Mouse (Mus musculus) heart, postnatal 0 days (tissue): Measurements from ENCODE around the gene Kank4. TPM values are rescaled to one million over a fixed set of nuclear protein-coding genes. Genes with fewer than 3 reads are reported as not detected.
A peak's percentile ranks its signal among the peaks of the same experiment; 100 is the strongest.

Experiments used
- ATAC-seq: fragments of 200-750 bp; cut with Nextera tagmentation; 2 replicates; pipeline ENCODE4 v1.8.0; 2017; ENCODE audit warnings: low read depth, moderate number of reproducible peaks, moderate library complexity; ENCODE audit not compliant: insufficient read depth
- DNase-seq: peaks from one replicate; pipeline ENCODE4 v3.0.0-alpha.2; 2016; ENCODE audit warnings: low spot score
- H3K27ac ChIP-seq: fragments of 300-500 bp; sonication (generic); 2 replicates; pipeline ENCODE4 v1.5.1; 2014; ENCODE audit warnings: low read depth, mild to moderate bottlenecking
- H3K27me3 ChIP-seq: fragments of 300-500 bp; sonication (generic); 2 replicates; pipeline ENCODE4 v1.6.1; 2014; ENCODE audit warnings: low read length, mixed read lengths; ENCODE audit not compliant: control insufficient read depth, insufficient read depth
- H3K36me3 ChIP-seq: fragments of 300-500 bp; sonication (generic); replicated peaks from 2 replicates; pipeline ENCODE4 v1.6.1; 2014; ENCODE audit warnings: low read length, mixed read lengths; ENCODE audit not compliant: control insufficient read depth, insufficient read depth
- H3K4me1 ChIP-seq: fragments of 300-500 bp; sonication (generic); 2 replicates; pipeline ENCODE4 v1.6.1; 2014; ENCODE audit warnings: antibody characterized with exemption; ENCODE audit not compliant: control insufficient read depth, insufficient read depth
- H3K4me2 ChIP-seq: fragments of 300-500 bp; sonication (generic); 2 replicates; pipeline ENCODE4 v1.6.1; 2014; ENCODE audit warnings: low read depth, mild to moderate bottlenecking, low read length, moderate library complexity
- H3K4me3 ChIP-seq: fragments of 300-500 bp; sonication (generic); 2 replicates; pipeline ENCODE4 v1.5.1; 2014; ENCODE audit warnings: low read depth, low read length
- H3K9ac ChIP-seq: fragments of 300-500 bp; sonication (generic); replicated peaks from 2 replicates; pipeline ENCODE4 v1.6.1; 2014; ENCODE audit warnings: low read depth, low read length, mixed read lengths
- H3K9me3 ChIP-seq: fragments of 300-500 bp; sonication (generic); replicated peaks from 2 replicates; pipeline ENCODE4 v1.6.1; 2016; ENCODE audit warnings: low read length; ENCODE audit not compliant: control insufficient read depth
- CTCF ChIP-seq: IDR thresholded peaks from 2 replicates; pipeline ENCODE4 v1.5.1; 2016; ENCODE audit warnings: antibody characterized with exemption, control low read depth, low read depth
- EP300 ChIP-seq: IDR thresholded peaks from 2 replicates; pipeline ENCODE4 v1.6.1; 2016; ENCODE audit warnings: antibody characterized with exemption, low read depth
- WGBS: fragments of 180-500 bp; shearing (Covaris S2); extraction: QIAGEN DNeasy Blood & Tissue Kit; methylation state at CpG from one replicate; pipeline ENCODE4 v1.1.7; 2014; 5-methylcytosine and 5-hydroxymethylcytosine counted together
- polyA plus RNA-seq: library from polyadenylated mRNA; unstranded; fragments of >200 nt; fragmentation: Nextera tagmentation; extraction: Ambion mirVana; gene quantifications from 2 replicates; pipeline ENCODE4 v1.2.1, GENCODE M21; 2015
- total RNA-seq: library from RNA; depleted of rRNA; stranded (reverse); fragments of >200 nt; gene quantifications from 2 replicates; pipeline ENCODE4 v1.2.3, GENCODE M21; 2014; ENCODE audit warnings: low replicate concordance; rRNA removed

Gene Kank4
- total and polyA plus RNA-seq, 2 experiments from 2014 or later: 0.22 to 3.3 TPM

GRCm38 (mm10) chr4:98722454-98722853 lies 94.9 kb downstream of the Kank4 start:
- H3K27me3 ChIP-seq: 0 out of 2 replicates have a peak, but pooled peaks cover under 1% of the 10 kb centered on the region
- H3K36me3 ChIP-seq: no peaks in the 10 kb centered on the region
- DNase-seq (peak; percentile 49), ATAC-seq (no peak)
- H3K4me3 ChIP-seq: no peak overlapping the region
- WGBS: 14% methylated on average over 8 of the region's 8 CpGs
- H3K9me3 ChIP-seq: no peaks in the 10 kb centered on the region
- peak; percentile 76 for TF ChIP-seq CTCF
- TF ChIP-seq EP300: no peak
- 0 out of 2 replicates have a peak, but pooled peaks cover under 1% of the 10 kb centered on the region for H3K4me1 ChIP-seq
- no peak overlapping the region for H3K9ac ChIP-seq
- H3K4me2 ChIP-seq: no peak overlapping the region
- H3K27ac ChIP-seq: no peak overlapping the region

GRCm38 (mm10) chr4:98718547-98718917 lies 98.8 kb downstream of the Kank4 start:
- Histone ChIP-seq H3K4me1 (no peaks in the 10 kb centered on the region), H3K27me3 (no peaks in the 10 kb centered on the region), H3K4me3 (no peak overlapping the region), H3K4me2 (no peak overlapping the region), H3K27ac (no peak overlapping the region), H3K9ac (no peak overlapping the region), H3K9me3 (no peaks in the 10 kb centered on the region), H3K36me3 (no peaks in the 10 kb centered on the region)
- 82% methylated on average over 10 of the region's 10 CpGs for WGBS
- DNase-seq (no peak), ATAC-seq (no peak)
- no peak for TF ChIP-seq EP300
- TF ChIP-seq CTCF: no peak

DNA sequence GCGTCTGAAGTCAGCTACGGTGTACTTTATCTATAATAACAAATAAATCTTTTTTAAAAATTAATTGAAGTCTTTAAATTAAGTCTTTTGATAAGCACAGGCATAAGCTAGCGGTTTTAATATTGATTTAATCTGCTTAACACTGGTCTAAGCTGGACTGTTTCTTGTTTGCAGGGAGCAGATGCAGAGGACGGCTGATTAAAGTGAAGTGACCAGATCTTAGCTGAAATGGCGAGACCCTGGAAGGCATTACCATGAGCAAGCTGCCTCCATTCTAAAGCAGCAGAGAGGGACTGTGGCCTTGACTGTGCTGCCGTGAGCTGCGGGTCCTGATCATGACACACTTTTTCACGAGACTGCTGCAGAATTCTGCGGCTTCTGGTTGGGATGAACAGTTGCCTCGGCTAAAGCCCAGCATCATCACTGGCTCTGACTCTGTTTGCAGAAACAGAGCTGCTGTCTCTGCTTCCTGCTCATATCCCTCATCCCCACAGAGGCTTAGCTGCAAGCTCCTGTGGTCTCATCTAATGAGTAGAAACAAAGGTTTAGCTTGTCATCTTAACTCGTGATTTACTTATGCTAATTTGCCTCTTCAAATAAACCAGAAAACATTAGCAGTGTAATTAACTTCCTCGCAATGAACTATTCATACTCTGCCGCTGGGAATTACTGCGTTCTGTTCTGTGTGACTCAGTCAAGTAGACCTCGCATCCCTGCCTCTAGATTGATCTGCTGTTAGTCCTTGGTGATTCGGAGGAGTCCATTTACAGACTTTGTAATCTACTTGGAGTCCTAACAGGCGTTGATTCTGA lies 99.4 kb downstream of the Kank4 start:
- no peak overlapping the region for H3K4me2 ChIP-seq
- no peaks in the 10 kb centered on the region for H3K36me3 ChIP-seq
- H3K27me3 ChIP-seq: no peaks in the 10 kb centered on the region
- no peaks in the 10 kb centered on the region for H3K9me3 ChIP-seq
- DNase-seq (no peak), ATAC-seq (no peak)
- TF ChIP-seq EP300: no peak
- TF ChIP-seq CTCF: no peak
- no peak overlapping the region for H3K9ac ChIP-seq
- H3K4me3 ChIP-seq: no peak overlapping the region
- WGBS: 84% methylated on average over 17 of the region's 17 CpGs
- H3K4me1 ChIP-seq: no peaks in the 10 kb centered on the region
- no peak overlapping the region for H3K27ac ChIP-seq

GRCm38 (mm10) chr4:98710891-98711290 lies 106.4 kb downstream of the Kank4 start:
- Histone ChIP-seq H3K4me2 (no peak overlapping the region), H3K4me3 (no peak overlapping the region), H3K4me1 (no peaks in the 10 kb centered on the region), H3K27me3 (no peaks in the 10 kb centered on the region), H3K36me3 (no peaks in the 10 kb centered on the region), H3K9ac (no peak overlapping the region), H3K27ac (no peak overlapping the region), H3K9me3 (no peaks in the 10 kb centered on the region)
- DNase-seq (no peak), ATAC-seq (no peak)
- TF ChIP-seq EP300 (no peak), CTCF (no peak)
- WGBS: 92% methylated on average over 8 of the region's 8 CpGs

Other genes starting within 250 kb of the Kank4 start
- gene L1td1, start 90.8 kb downstream of the Kank4 start, total RNA-seq: 0.11 TPM in 1 of 2 replicates, not detected in the other
- not detected in 2 replicates for gene L1td1, start 90.8 kb downstream of the Kank4 start, polyA plus RNA-seq
- gene I0C0044D17Rik, start 6.3 kb upstream of the Kank4 start, total RNA-seq: not detected in 2 replicates
- gene I0C0044D17Rik, start 6.3 kb upstream of the Kank4 start, polyA plus RNA-seq: not detected in 2 replicates
- gene Usp1, start 106.3 kb upstream of the Kank4 start, total RNA-seq: 11.4 and 16.5 TPM in 2 replicates
- 24.5 and 27.8 TPM in 2 replicates for gene Usp1, start 106.3 kb upstream of the Kank4 start, polyA plus RNA-seq
- gene Angptl3, start 213.4 kb upstream of the Kank4 start, total RNA-seq: 0.66 TPM in 1 of 2 replicates, not detected in the other
- gene Angptl3, start 213.4 kb upstream of the Kank4 start, polyA plus RNA-seq: 1.6 and 1.7 TPM in 2 replicates